Mouse (Mus musculus) embryonic facial prominence, embryonic 14.5 days (tissue): Measurements from ENCODE around the gene Gm21812. TPM values are rescaled to one million over a fixed set of nuclear protein-coding genes. Genes with fewer than 3 reads are reported as not detected.
"Not testable (repeated sequence)": the region's sequence is repeated elsewhere in the genome, so short reads cannot be mapped to it uniquely, and the experiment has no call there.

Source experiments
- ATAC-seq: fragments of 200-750 bp; cut with Nextera tagmentation; 2 replicates; pipeline ENCODE4 v1.8.0; 2017; ENCODE audit warnings: low read depth, moderate number of reproducible peaks, moderate TSS enrichment
- DNase-seq: peaks from one replicate; pipeline ENCODE4 v3.0.0-alpha.2; 2015; ENCODE audit warnings: low spot score
- H3K27ac ChIP-seq: fragments of 300-500 bp; sonication (generic); replicated peaks from 2 replicates; pipeline ENCODE4 v1.5.1; 2014; ENCODE audit warnings: low read depth, mild to moderate bottlenecking, low read length, moderate library complexity
- H3K27me3 ChIP-seq: fragments of 300-500 bp; sonication (generic); replicated peaks from 2 replicates; pipeline ENCODE4 v1.6.1; 2014; ENCODE audit warnings: low read length; ENCODE audit not compliant: control insufficient read depth, insufficient read depth
- H3K36me3 ChIP-seq: fragments of 300-500 bp; sonication (generic); 2 replicates; pipeline ENCODE4 v1.6.1; 2014; ENCODE audit warnings: low read length, mixed read lengths; ENCODE audit not compliant: control insufficient read depth, insufficient read depth
- H3K4me1 ChIP-seq: fragments of 300-500 bp; sonication (generic); 2 replicates; pipeline ENCODE4 v1.6.1; 2014; ENCODE audit warnings: antibody characterized with exemption, low read length; ENCODE audit not compliant: control insufficient read depth, insufficient read depth
- H3K4me2 ChIP-seq: fragments of 300-500 bp; sonication (generic); 2 replicates; pipeline ENCODE4 v1.6.1; 2014; ENCODE audit warnings: low read depth, mild to moderate bottlenecking, low read length, moderate library complexity, mixed read lengths
- H3K4me3 ChIP-seq: fragments of 300-500 bp; sonication (generic); 2 replicates; pipeline ENCODE4 v1.5.1; 2014; ENCODE audit warnings: low read depth, mild to moderate bottlenecking, low read length
- H3K9ac ChIP-seq: fragments of 300-500 bp; sonication (generic); 2 replicates; pipeline ENCODE4 v1.6.1; 2014; ENCODE audit warnings: low read depth, mild to moderate bottlenecking, low read length, moderate library complexity, mixed read lengths
- H3K9me3 ChIP-seq: fragments of 300-500 bp; sonication (generic); 2 replicates; pipeline ENCODE4 v1.6.1; 2016; ENCODE audit warnings: low read length; ENCODE audit not compliant: control insufficient read depth
- WGBS: fragments of 180-500 bp; shearing (Covaris S2); extraction: QIAGEN DNeasy Blood & Tissue Kit; methylation state at CpG from one replicate; pipeline ENCODE4 v1.1.7; 2014; 5-methylcytosine and 5-hydroxymethylcytosine counted together
- polyA plus RNA-seq: library from polyadenylated mRNA; unstranded; fragments of >200 nt; fragmentation: Nextera tagmentation; extraction: Ambion mirVana; gene quantifications from 2 replicates; pipeline ENCODE4 v1.2.1, GENCODE M21; 2014

Gene Gm21812
- not detected in 2 replicates for polyA plus RNA-seq

DNA sequence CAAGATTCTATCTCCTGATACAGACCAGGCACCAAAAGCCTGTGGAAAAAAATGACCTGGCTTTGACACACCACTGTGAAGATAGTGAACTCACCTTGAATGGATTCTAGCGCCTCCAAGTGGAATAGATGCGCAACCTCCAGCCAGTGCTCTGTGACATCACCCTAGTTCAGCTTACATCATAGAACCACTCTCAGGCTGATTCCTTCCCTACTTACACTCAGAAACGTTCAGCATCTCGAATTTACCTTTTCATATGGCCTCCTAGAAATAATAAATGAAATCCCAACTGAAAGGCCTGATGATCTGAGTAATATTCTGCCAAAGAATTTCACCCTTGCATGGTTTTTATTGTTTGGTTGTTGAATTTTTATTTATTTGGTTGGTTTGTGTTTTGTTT lies at the start of gene Gm21812:
Gene Gm21812 (minus strand): TSS at position 101 of the 400 bp plus-strand sequence.
- H3K4me3 ChIP-seq, H3K36me3 ChIP-seq, ATAC-seq, H3K9ac ChIP-seq, H3K27ac ChIP-seq, H3K27me3 ChIP-seq, H3K4me1 ChIP-seq, DNase-seq, H3K9me3 ChIP-seq, H3K4me2 ChIP-seq: not testable (repeated sequence)
- no CpG with 5 or more reads among the region's 4 CpGs for WGBS

Other genes starting within 250 kb of the Gm21812 start
- gene Gm21292, start 213.3 kb downstream of the Gm21812 start, polyA plus RNA-seq: not detected in 2 replicates
- gene Gm21721, start 145.0 kb downstream of the Gm21812 start, polyA plus RNA-seq: not detected in 2 replicates
- gene Gm21874, start 69.0 kb upstream of the Gm21812 start, polyA plus RNA-seq: not detected in 2 replicates